Mouse (Mus musculus) retina, embryonic 14.5 days (tissue): ENCODE measurements around the gene Ifnb1.
"Not testable (repeated sequence)": the region's sequence is repeated elsewhere in the genome, so short reads cannot be mapped to it uniquely, and the experiment has no call there.

Experiments
- DNase-seq: peaks from one replicate; pipeline ENCODE4 v3.0.0-alpha.2; 2015; ENCODE audit warnings: low spot score

Ifnb1 gene

GRCm38 (mm10) chr4:88522674-88523073 is at the start of gene Ifnb1:
Ifnb1 (minus strand) TSS chr4:88522774.
- no peak for DNase-seq

GRCm38 (mm10) chr4:88571698-88572097 is 49.1 kb upstream of the Ifnb1 start, which contains the start of gene Ifna14:
Ifna14 (minus strand) TSS chr4:88571798.
- no peak for DNase-seq

GRCm38 (mm10) chr4:88561791-88562190 is 39.2 kb upstream of the Ifnb1 start:
- no peak for DNase-seq

GRCm38 (mm10) chr4:88558145-88558544 is 35.6 kb upstream of the Ifnb1 start, which contains the start of gene Ifna15:
Ifna15 (minus strand) TSS chr4:88558245.
- DNase-seq = not testable (repeated sequence)

GRCm38 (mm10) chr4:88550161-88550945 is 27.8 kb upstream of the Ifnb1 start:
- DNase-seq = peak; percentile 82

GRCm38 (mm10) chr4:88547986-88548385 is 25.4 kb upstream of the Ifnb1 start:
- DNase-seq = no peak

GRCm38 (mm10) chr4:88543649-88544234 is 21.2 kb upstream of the Ifnb1 start:
- peak; percentile 87 for DNase-seq

- DNase-seq = no peak
Observed at GRCm38 (mm10) chr4:88537328-88537727, 14.8 kb upstream of the Ifnb1 start.

GRCm38 (mm10) chr4:88536640-88537039 is 14.1 kb upstream of the Ifnb1 start:
- DNase-seq = no peak

- no peak for DNase-seq
Observed at GRCm38 (mm10) chr4:88535742-88536141, 13.2 kb upstream of the Ifnb1 start.

- DNase-seq = no peak
Observed at GRCm38 (mm10) chr4:88534903-88535302, 12.3 kb upstream of the Ifnb1 start.

GRCm38 (mm10) chr4:88533499-88533898 is 10.9 kb upstream of the Ifnb1 start:
- DNase-seq = no peak

GRCm38 (mm10) chr4:88530892-88531291 is 8.3 kb upstream of the Ifnb1 start:
- DNase-seq = no peak

- no peak for DNase-seq
Observed at GRCm38 (mm10) chr4:88530271-88530670, 7.7 kb upstream of the Ifnb1 start.

- DNase-seq = no peak
Observed at GRCm38 (mm10) chr4:88526379-88527049, 3.9 kb upstream of the Ifnb1 start.

- no peak for DNase-seq
Observed at GRCm38 (mm10) chr4:88525393-88525792, 2.8 kb upstream of the Ifnb1 start.

- DNase-seq = peak; percentile 38
Observed at GRCm38 (mm10) chr4:88523241-88523640, 667 bp upstream of the Ifnb1 start.

- no peak for DNase-seq
Observed at GRCm38 (mm10) chr4:88517957-88518356, 4.6 kb downstream of the Ifnb1 start.

- no peak for DNase-seq
Observed at GRCm38 (mm10) chr4:88515711-88516211, 6.8 kb downstream of the Ifnb1 start.

- no peak for DNase-seq
Observed at GRCm38 (mm10) chr4:88515250-88515649, 7.3 kb downstream of the Ifnb1 start.

GRCm38 (mm10) chr4:88514403-88514802 is 8.2 kb downstream of the Ifnb1 start:
- DNase-seq = peak; percentile 51

- no peak for DNase-seq
Observed at GRCm38 (mm10) chr4:88513743-88514142, 8.8 kb downstream of the Ifnb1 start.

- DNase-seq = no peak
Observed at GRCm38 (mm10) chr4:88503753-88504152, 18.8 kb downstream of the Ifnb1 start.
